Mouse (Mus musculus): Measurements from ENCODE around the gene Atxn7l3. TPM values are rescaled to one million over a fixed set of nuclear protein-coding genes. Genes with fewer than 3 reads are reported as not detected.

Gene Atxn7l3
- polyA plus RNA-seq (2014; fragmentation: Illumina TruSeq; extraction: RNeasy Lipid Tissue Mini Kit (QIAGEN cat#74804); ENCODE audit: low read depth, low replicate concordance), result 11.0 TPM

GRCm38 (mm10) chr11:102296491-102297472, at the start of gene Atxn7l3:
Atxn7l3 (minus strand) TSS chr11:102296631.

GRCm38 (mm10) chr11:102319410-102319792, 23.0 kb upstream of the Atxn7l3 start, which contains the start of gene Ubtf:
Ubtf (minus strand) TSS chr11:102319742.

GRCm38 (mm10) chr11:102284501-102285094, 11.8 kb downstream of the Atxn7l3 start, which contains the start of gene Tmub2:
Tmub2 (plus strand) TSS chr11:102284931.

GRCm38 (mm10) chr11:102268520-102269244, 27.7 kb downstream of the Atxn7l3 start, which contains the start of gene Asb16:
Asb16 (plus strand) TSS chr11:102268743.

GRCm38 (mm10) chr11:102248630-102249230, 47.7 kb downstream of the Atxn7l3 start, which contains the start of gene BC030867:
BC030867 (plus strand) TSS chr11:102248882.

Other genes starting within 250 kb of the Atxn7l3 start
- 1.6 TPM for gene Mpp2, start 208.1 kb downstream of the Atxn7l3 start, polyA plus RNA-seq (2014; fragmentation: Illumina TruSeq; extraction: RNeasy Lipid Tissue Mini Kit (QIAGEN cat#74804); ENCODE audit: low read depth, low replicate concordance)
- not detected for gene Ppy, start 195.3 kb downstream of the Atxn7l3 start, polyA plus RNA-seq (2014; fragmentation: Illumina TruSeq; extraction: RNeasy Lipid Tissue Mini Kit (QIAGEN cat#74804); ENCODE audit: low read depth, low replicate concordance)
- not detected for gene Pyy, start 188.8 kb downstream of the Atxn7l3 start, polyA plus RNA-seq (2014; fragmentation: Illumina TruSeq; extraction: RNeasy Lipid Tissue Mini Kit (QIAGEN cat#74804); ENCODE audit: low read depth, low replicate concordance)
- gene Nags, start 151.1 kb downstream of the Atxn7l3 start, polyA plus RNA-seq (2014; fragmentation: Illumina TruSeq; extraction: RNeasy Lipid Tissue Mini Kit (QIAGEN cat#74804); ENCODE audit: low read depth, low replicate concordance), result not detected
- 4.9 TPM for gene Tmem101, start 140.2 kb downstream of the Atxn7l3 start, polyA plus RNA-seq (2014; fragmentation: Illumina TruSeq; extraction: RNeasy Lipid Tissue Mini Kit (QIAGEN cat#74804); ENCODE audit: low read depth, low replicate concordance)
- gene Lsm12, start 111.3 kb downstream of the Atxn7l3 start, polyA plus RNA-seq (2014; fragmentation: Illumina TruSeq; extraction: RNeasy Lipid Tissue Mini Kit (QIAGEN cat#74804); ENCODE audit: low read depth, low replicate concordance), result 81.9 TPM
- gene G6pc3, start 107.0 kb downstream of the Atxn7l3 start, polyA plus RNA-seq (2014; fragmentation: Illumina TruSeq; extraction: RNeasy Lipid Tissue Mini Kit (QIAGEN cat#74804); ENCODE audit: low read depth, low replicate concordance), result 1.8 TPM
- gene Hdac5, start 66.5 kb downstream of the Atxn7l3 start, polyA plus RNA-seq (2014; fragmentation: Illumina TruSeq; extraction: RNeasy Lipid Tissue Mini Kit (QIAGEN cat#74804); ENCODE audit: low read depth, low replicate concordance), result 1.4 TPM
- not detected for gene BC030867, start 47.7 kb downstream of the Atxn7l3 start, polyA plus RNA-seq (2014; fragmentation: Illumina TruSeq; extraction: RNeasy Lipid Tissue Mini Kit (QIAGEN cat#74804); ENCODE audit: low read depth, low replicate concordance)
- 0.23 TPM for gene Asb16, start 27.9 kb downstream of the Atxn7l3 start, polyA plus RNA-seq (2014; fragmentation: Illumina TruSeq; extraction: RNeasy Lipid Tissue Mini Kit (QIAGEN cat#74804); ENCODE audit: low read depth, low replicate concordance)
- gene Tmub2, start 11.7 kb downstream of the Atxn7l3 start, polyA plus RNA-seq (2014; fragmentation: Illumina TruSeq; extraction: RNeasy Lipid Tissue Mini Kit (QIAGEN cat#74804); ENCODE audit: low read depth, low replicate concordance), result 6.9 TPM
- 34.9 TPM for gene Ubtf, start 23.1 kb upstream of the Atxn7l3 start, polyA plus RNA-seq (2014; fragmentation: Illumina TruSeq; extraction: RNeasy Lipid Tissue Mini Kit (QIAGEN cat#74804); ENCODE audit: low read depth, low replicate concordance)
- not detected for gene Slc4a1, start 69.6 kb upstream of the Atxn7l3 start, polyA plus RNA-seq (2014; fragmentation: Illumina TruSeq; extraction: RNeasy Lipid Tissue Mini Kit (QIAGEN cat#74804); ENCODE audit: low read depth, low replicate concordance)
- 1.3 TPM for gene Rundc3a, start 96.8 kb upstream of the Atxn7l3 start, polyA plus RNA-seq (2014; fragmentation: Illumina TruSeq; extraction: RNeasy Lipid Tissue Mini Kit (QIAGEN cat#74804); ENCODE audit: low read depth, low replicate concordance)
- 14.6 TPM for gene Slc25a39, start 111.3 kb upstream of the Atxn7l3 start, polyA plus RNA-seq (2014; fragmentation: Illumina TruSeq; extraction: RNeasy Lipid Tissue Mini Kit (QIAGEN cat#74804); ENCODE audit: low read depth, low replicate concordance)
- 11.8 TPM for gene Grn, start 133.7 kb upstream of the Atxn7l3 start, polyA plus RNA-seq (2014; fragmentation: Illumina TruSeq; extraction: RNeasy Lipid Tissue Mini Kit (QIAGEN cat#74804); ENCODE audit: low read depth, low replicate concordance)
- gene Fam171a2, start 151.1 kb upstream of the Atxn7l3 start, polyA plus RNA-seq (2014; fragmentation: Illumina TruSeq; extraction: RNeasy Lipid Tissue Mini Kit (QIAGEN cat#74804); ENCODE audit: low read depth, low replicate concordance), result not detected
- not detected for gene Itga2b, start 173.5 kb upstream of the Atxn7l3 start, polyA plus RNA-seq (2014; fragmentation: Illumina TruSeq; extraction: RNeasy Lipid Tissue Mini Kit (QIAGEN cat#74804); ENCODE audit: low read depth, low replicate concordance)